Mouse (Mus musculus) limb, embryonic 14.5 days (tissue): ENCODE measurements around the gene Hoxc5. TPM values are rescaled to one million over a fixed set of nuclear protein-coding genes. Genes with fewer than 3 reads are reported as not detected.
A peak's percentile ranks its signal among the peaks of the same experiment; 100 is the strongest.

ENCODE experiments used
- ATAC-seq: fragments of 200-750 bp; cut with Nextera tagmentation; 2 replicates; pipeline ENCODE4 v1.8.0; 2017; ENCODE audit warnings: low read depth, moderate number of reproducible peaks, moderate TSS enrichment; ENCODE audit not compliant: low FRiP score
- DNase-seq: peaks from one replicate; pipeline ENCODE4 v3.0.0-alpha.2; 2015; ENCODE audit warnings: low spot score
- H3K27ac ChIP-seq: fragments of 300-500 bp; sonication (generic); replicated peaks from 2 replicates; pipeline ENCODE4 v1.5.1; 2014; ENCODE audit warnings: low read depth, mild to moderate bottlenecking, low read length, moderate library complexity, mixed read lengths
- H3K27me3 ChIP-seq: fragments of 300-500 bp; sonication (generic); 2 replicates; pipeline ENCODE4 v1.6.1; 2014; ENCODE audit warnings: low read length, mixed read lengths; ENCODE audit not compliant: control insufficient read depth, insufficient read depth
- H3K36me3 ChIP-seq: fragments of 300-500 bp; sonication (generic); 2 replicates; pipeline ENCODE4 v1.6.1; 2014; ENCODE audit warnings: mild to moderate bottlenecking, low read length, moderate library complexity, mixed read lengths; ENCODE audit not compliant: control insufficient read depth, insufficient read depth
- H3K4me1 ChIP-seq: fragments of 300-500 bp; sonication (generic); 2 replicates; pipeline ENCODE4 v1.6.1; 2014; ENCODE audit warnings: antibody characterized with exemption, low read length, mixed read lengths; ENCODE audit not compliant: control insufficient read depth, insufficient read depth
- H3K4me2 ChIP-seq: fragments of 300-500 bp; sonication (generic); replicated peaks from 2 replicates; pipeline ENCODE4 v1.6.1; 2014; ENCODE audit warnings: low read depth, mild to moderate bottlenecking, low read length, moderate library complexity; ENCODE audit not compliant: severe bottlenecking
- H3K4me3 ChIP-seq: fragments of 300-500 bp; sonication (generic); replicated peaks from 2 replicates; pipeline ENCODE4 v1.5.1; 2014; ENCODE audit warnings: low read length
- H3K9ac ChIP-seq: fragments of 300-500 bp; sonication (generic); 2 replicates; pipeline ENCODE4 v1.6.1; 2014; ENCODE audit warnings: mild to moderate bottlenecking, low read depth, low read length, moderate library complexity; ENCODE audit not compliant: severe bottlenecking
- H3K9me3 ChIP-seq: fragments of 300-500 bp; sonication (generic); 2 replicates; pipeline ENCODE4 v1.6.1; 2016; ENCODE audit warnings: low read length; ENCODE audit not compliant: control insufficient read depth
- POLR2A ChIP-seq: fragments of 200-500 bp; IDR thresholded peaks from 2 replicates; pipeline ENCODE4 v1.8.0; 2012; ENCODE audit warnings: inconsistent platforms, mild to moderate bottlenecking, moderate library complexity, borderline replicate concordance; ENCODE audit not compliant: insufficient read depth, insufficient read length; ENCODE audit errors: extremely low read depth
- WGBS: fragments of 180-500 bp; shearing (Covaris S2); extraction: QIAGEN DNeasy Blood & Tissue Kit; methylation state at CpG from one replicate; pipeline ENCODE4 v1.1.7; 2014; 5-methylcytosine and 5-hydroxymethylcytosine counted together
- polyA plus RNA-seq, 2 experiments: library from polyadenylated mRNA; depleted of rRNA in 1 of 2; stranded (reverse) in 1 of 2; unstranded in 1 of 2; fragments of >200 nt; fragmentation: Nextera tagmentation in 1 of 2; extraction: Ambion mirVana in 1 of 2; gene quantifications; 2 replicates each; pipeline versions ENCODE4 v1.2.1 to v1.2.3; 2012 to 2014

Hoxc5 gene
- polyA plus RNA-seq, 2 experiments, result 3.5 to 9.0 TPM

- Histone ChIP-seq H3K27ac (peak overlapping the region; percentile 50; the same call in 1 of the 2 replicates), H3K4me1 (peaks cover 8% of the 10 kb centered on the region), H3K4me3 (peak overlapping the region; percentile 42), H3K9ac (peak overlapping the region; percentile 53), H3K4me2 (peak overlapping the region; percentile 62), H3K36me3 (no peaks in the 10 kb centered on the region), H3K27me3 (peaks cover 97% of the 10 kb centered on the region), H3K9me3 (no peaks in the 10 kb centered on the region)
- ATAC-seq (0 out of 2 replicates have a peak, but pooled peaks have one; percentile 32), DNase-seq (peak; percentile 75)
- WGBS, result under 1% methylated on average over 83 of the region's 88 CpGs
- TF ChIP-seq POLR2A, result no peak
Measured at GRCm38 (mm10) chr15:102981379-102982288, 14.4 kb downstream of the Hoxc5 start.

DNA sequence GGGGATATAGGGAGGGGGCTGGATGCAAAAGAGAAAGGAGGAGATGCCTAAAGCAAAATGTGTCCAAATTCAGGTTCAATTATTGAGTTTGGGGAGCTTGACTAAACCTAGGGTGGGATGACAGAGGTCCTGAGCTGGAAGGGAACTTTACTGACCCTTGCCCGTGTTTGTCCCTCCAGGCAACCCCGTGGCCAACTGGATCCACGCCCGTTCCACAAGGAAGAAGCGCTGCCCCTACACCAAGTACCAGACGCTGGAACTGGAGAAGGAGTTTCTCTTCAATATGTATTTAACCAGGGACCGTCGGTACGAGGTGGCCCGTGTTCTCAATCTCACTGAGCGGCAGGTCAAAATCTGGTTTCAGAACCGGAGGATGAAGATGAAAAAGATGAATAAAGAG is 16.5 kb downstream of the Hoxc5 start:
- Histone ChIP-seq H3K27ac (no peak overlapping the region), H3K27me3 (peaks cover 97% of the 10 kb centered on the region), H3K9me3 (no peaks in the 10 kb centered on the region), H3K4me2 (no peak overlapping the region), H3K9ac (no peak overlapping the region), H3K4me1 (peaks cover 4% of the 10 kb centered on the region), H3K4me3 (no peak overlapping the region; the same call in 1 of the 2 replicates), H3K36me3 (no peaks in the 10 kb centered on the region)
- DNase-seq, result no peak
- ATAC-seq, result no peak
- 8% methylated on average over 12 of the region's 12 CpGs for WGBS
- no peak for TF ChIP-seq POLR2A

- H3K4me3 ChIP-seq, result no peak overlapping the region
- WGBS, result 14% methylated on average over 10 of the region's 10 CpGs
- H3K36me3 ChIP-seq, result no peaks in the 10 kb centered on the region
- H3K27ac ChIP-seq, result no peak overlapping the region
- ATAC-seq (no peak), DNase-seq (no peak)
- no peak for TF ChIP-seq POLR2A
- no peak overlapping the region for H3K9ac ChIP-seq
- H3K4me2 ChIP-seq, result no peak overlapping the region
- H3K9me3 ChIP-seq, result no peaks in the 10 kb centered on the region
- H3K4me1 ChIP-seq, result peaks cover 4% of the 10 kb centered on the region
- peaks cover 98% of the 10 kb centered on the region for H3K27me3 ChIP-seq
Measured at GRCm38 (mm10) chr15:102984521-102984920, 17.3 kb downstream of the Hoxc5 start.

- Histone ChIP-seq H3K4me2 (no peak overlapping the region), H3K4me1 (peaks cover 4% of the 10 kb centered on the region)
Measured at GRCm38 (mm10) chr15:102984925-102985324, 17.7 kb downstream of the Hoxc5 start.

DNA sequence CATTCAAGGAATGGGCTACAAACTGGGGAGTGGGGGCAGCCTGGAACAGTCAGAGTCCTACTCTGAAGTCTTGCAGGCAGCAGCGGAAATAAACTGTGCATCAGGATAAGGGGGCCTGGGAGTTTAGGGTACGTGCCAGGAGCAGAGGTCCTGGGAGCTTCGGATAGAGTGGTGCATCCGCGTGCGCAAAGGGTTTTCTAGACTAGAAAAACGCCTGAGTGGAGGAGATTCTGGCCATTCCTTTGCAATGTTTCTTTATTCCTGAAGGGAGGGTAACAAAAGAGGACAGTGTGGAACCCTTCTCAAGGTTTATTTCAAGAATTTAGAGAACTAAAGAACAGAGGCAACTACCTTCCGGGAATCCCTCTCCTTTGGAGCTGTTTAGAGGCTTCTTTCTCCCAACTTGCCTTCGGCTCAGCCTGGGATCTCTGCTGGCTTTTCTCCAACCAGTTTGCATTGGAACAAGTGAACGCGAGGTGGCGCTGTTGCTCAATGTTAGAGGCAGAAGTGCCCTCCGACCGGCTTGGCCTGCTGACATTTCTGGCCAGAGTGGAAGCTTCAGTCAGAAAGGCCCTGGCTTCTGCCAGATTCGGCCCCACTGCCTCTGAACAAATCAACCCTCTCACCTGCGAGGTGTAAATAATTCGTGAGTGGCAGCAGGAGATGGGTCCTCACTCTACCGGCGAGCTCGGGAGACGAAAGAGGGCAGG is 20.0 kb downstream of the Hoxc5 start:
- peak; percentile 96 for DNase-seq
- Histone ChIP-seq H3K9me3 (no peaks in the 10 kb centered on the region), H3K4me1 (no peaks in the 10 kb centered on the region), H3K4me2 (no peak overlapping the region), H3K9ac (no peak overlapping the region), H3K4me3 (no peak overlapping the region), H3K27me3 (peaks cover 96% of the 10 kb centered on the region), H3K27ac (no peak overlapping the region), H3K36me3 (no peaks in the 10 kb centered on the region)
- WGBS, result 4% methylated on average over 21 of the region's 21 CpGs
- no peak for TF ChIP-seq POLR2A
- ATAC-seq, result peak; percentile 39; the same call in 1 of the 2 replicates

More at GRCm38 (mm10) chr15:102984925-102985324, 17.7 kb downstream of the Hoxc5 start:
- H3K27me3 ChIP-seq, result peaks cover 98% of the 10 kb centered on the region
- no peak for ATAC-seq
- WGBS, result 16% methylated on average over 3 of the region's 3 CpGs
- H3K27ac ChIP-seq, result no peak overlapping the region
- TF ChIP-seq POLR2A, result no peak
- no peaks in the 10 kb centered on the region for H3K36me3 ChIP-seq
- H3K4me3 ChIP-seq, result no peak overlapping the region
- H3K9ac ChIP-seq, result no peak overlapping the region
- H3K9me3 ChIP-seq, result no peaks in the 10 kb centered on the region
- DNase-seq, result no peak
